Mouse (Mus musculus): Measurements from ENCODE around the gene Ncapg. TPM values are rescaled to one million over a fixed set of nuclear protein-coding genes. Genes with fewer than 3 reads are reported as not detected.

Ncapg gene
- total RNA-seq, 2 experiments from 2014 or later = 28.8 to 49.6 TPM

GRCm38 (mm10) chr5:45689152-45689551 lies 19.4 kb downstream of the Ncapg start:
- no peak for ATAC-seq (replicated peaks; ENCODE audit: low FRiP score, poor library complexity, severe bottlenecking)

- ATAC-seq (replicated peaks; ENCODE audit: low FRiP score, poor library complexity, severe bottlenecking) = no peak
Measured at GRCm38 (mm10) chr5:45690802-45691201, 21.1 kb downstream of the Ncapg start.

GRCm38 (mm10) chr5:45691678-45692077 lies 22.0 kb downstream of the Ncapg start:
- ATAC-seq (replicated peaks; ENCODE audit: low FRiP score, poor library complexity, severe bottlenecking) = no peak

- ATAC-seq (replicated peaks; ENCODE audit: low FRiP score, poor library complexity, severe bottlenecking) = no peak
Measured at GRCm38 (mm10) chr5:45706811-45707210, 37.1 kb downstream of the Ncapg start.

GRCm38 (mm10) chr5:45709653-45710052 lies 39.9 kb downstream of the Ncapg start:
- ATAC-seq (replicated peaks; ENCODE audit: low FRiP score, poor library complexity, severe bottlenecking) = no peak

- ATAC-seq (replicated peaks; ENCODE audit: low FRiP score, poor library complexity, severe bottlenecking) = no peak
Measured at GRCm38 (mm10) chr5:45718848-45719488, 49.2 kb downstream of the Ncapg start.

GRCm38 (mm10) chr5:45733751-45734150 lies 64.0 kb downstream of the Ncapg start:
- no peak for ATAC-seq (replicated peaks; ENCODE audit: low FRiP score, poor library complexity, severe bottlenecking)

GRCm38 (mm10) chr5:45737911-45738310 lies 68.2 kb downstream of the Ncapg start:
- ATAC-seq (replicated peaks; ENCODE audit: low FRiP score, poor library complexity, severe bottlenecking) = no peak

Other genes starting within 250 kb of the Ncapg start
- gene Qdpr, start 219.7 kb upstream of the Ncapg start, total RNA-seq (2015; ENCODE audit: low replicate concordance) = 9.6 and 22.3 TPM in 2 replicates
- 3.5 and 4.0 TPM in 2 replicates for gene Qdpr, start 219.7 kb upstream of the Ncapg start, total RNA-seq (2017; ENCODE audit: low replicate concordance)
- not detected in 2 replicates for gene Clrn2, start 216.2 kb upstream of the Ncapg start, total RNA-seq (2015; ENCODE audit: low replicate concordance)
- not detected in 2 replicates for gene Clrn2, start 216.2 kb upstream of the Ncapg start, total RNA-seq (2017; ENCODE audit: low replicate concordance)
- 12.1 and 15.7 TPM in 2 replicates for gene Lap3, start 176.5 kb upstream of the Ncapg start, total RNA-seq (2015; ENCODE audit: low replicate concordance)
- 8.1 and 12.6 TPM in 2 replicates for gene Lap3, start 176.5 kb upstream of the Ncapg start, total RNA-seq (2017; ENCODE audit: low replicate concordance)
- 10.4 and 30.6 TPM in 2 replicates for gene Med28, start 149.7 kb upstream of the Ncapg start, total RNA-seq (2015; ENCODE audit: low replicate concordance)
- gene Med28, start 149.7 kb upstream of the Ncapg start, total RNA-seq (2017; ENCODE audit: low replicate concordance) = 5.3 and 21.0 TPM in 2 replicates
- not detected in 2 replicates for gene Fam184b, start 30.3 kb upstream of the Ncapg start, total RNA-seq (2015; ENCODE audit: low replicate concordance)
- under 0.01 TPM in 1 of 2 replicates, not detected in the other for gene Fam184b, start 30.3 kb upstream of the Ncapg start, total RNA-seq (2017; ENCODE audit: low replicate concordance)
- gene Lcorl, start 187.7 kb downstream of the Ncapg start, total RNA-seq (2015; ENCODE audit: low replicate concordance) = 11.3 and 13.6 TPM in 2 replicates
- gene Lcorl, start 187.7 kb downstream of the Ncapg start, total RNA-seq (2017; ENCODE audit: low replicate concordance) = 7.4 and 11.2 TPM in 2 replicates

Data from erythroblast, adult 5-6 weeks (primary cell).